Mouse (Mus musculus) MEL (cell line): ENCODE data around the gene Fam89a. TPM values are rescaled to one million over a fixed set of nuclear protein-coding genes. Genes with fewer than 3 reads are reported as not detected.

Experiments
- DNase-seq: peaks from one replicate; pipeline ENCODE4 v3.0.0; 2011; ENCODE audit warnings: low read depth, low spot score
- H3K27ac ChIP-seq: 2 replicates; pipeline ENCODE4 v1.5.1; 2012; ENCODE audit warnings: low read depth, mild to moderate bottlenecking, control low read depth, low read length, moderate library complexity; ENCODE audit not compliant: control insufficient read depth
- H3K27me3 ChIP-seq, 2 experiments: fragments of 150-350 bp in 1 of 2; sonication (generic) in 1 of 2; 2 replicates each; pipeline ENCODE4 v1.6.1; 2012; ENCODE audit warnings: low read length in 2 of 2, mild to moderate bottlenecking in 2 of 2, improper control_type of control experiment in 1 of 2, moderate library complexity in 1 of 2; ENCODE audit not compliant: insufficient read depth in 2 of 2, control insufficient read depth in 1 of 2
- H3K36me3 ChIP-seq, 2 experiments: 2 replicates each; pipeline ENCODE4 v1.6.1; 2012 to 2014; ENCODE audit warnings: low read length in 2 of 2, improper control_type of control experiment in 1 of 2, inconsistent platforms in 1 of 2, mild to moderate bottlenecking in 1 of 2; ENCODE audit not compliant: insufficient read depth in 2 of 2, control insufficient read depth in 1 of 2
- H3K4me1 ChIP-seq, 2 experiments: fragments of 150-350 bp in 1 of 2; sonication (generic) in 1 of 2; 2 replicates each; pipeline ENCODE4 v1.6.1; 2012; ENCODE audit warnings: low read length in 2 of 2, improper control_type of control experiment in 1 of 2, mild to moderate bottlenecking in 1 of 2; ENCODE audit not compliant: insufficient read depth in 2 of 2, control insufficient read depth in 1 of 2
- H3K4me3 ChIP-seq, 2 experiments: fragments of 150-350 bp in 1 of 2; sonication (generic) in 1 of 2; 2 replicates each; pipeline ENCODE4 v1.5.1; 2012; ENCODE audit warnings: low read depth in 2 of 2, low read length in 2 of 2, mild to moderate bottlenecking in 2 of 2, moderate library complexity in 2 of 2, control low read depth in 1 of 2, improper control_type of control experiment in 1 of 2; ENCODE audit not compliant: control insufficient read depth in 1 of 2, insufficient read depth in 1 of 2
- H3K79me2 ChIP-seq: 2 replicates; pipeline ENCODE4 v1.6.1; 2012; ENCODE audit warnings: mild to moderate bottlenecking, low read length, moderate library complexity; ENCODE audit not compliant: control insufficient read depth, poor library complexity, insufficient read depth
- H3K9ac ChIP-seq: 2 replicates; pipeline ENCODE4 v1.6.1; 2012; ENCODE audit warnings: low read depth, mild to moderate bottlenecking, control low read depth, low read length, moderate library complexity; ENCODE audit not compliant: control insufficient read depth, poor library complexity, severe bottlenecking
- H3K9me3 ChIP-seq: fragments of 150-350 bp; sonication (generic); replicated peaks from 2 replicates; pipeline ENCODE4 v1.6.1; 2012; ENCODE audit warnings: mild to moderate bottlenecking, low read length, improper control_type of control experiment, moderate library complexity; ENCODE audit not compliant: insufficient read depth
- CTCF ChIP-seq, 3 experiments: IDR thresholded peaks in 2 of 3; conservative IDR thresholded peaks in 1 of 3; 2 replicates each; pipeline ENCODE4 v1.5.1; 2011 to 2012; ENCODE audit warnings: low read length in 3 of 3, low read depth in 2 of 3, mild to moderate bottlenecking in 2 of 3, improper control_type of control experiment in 1 of 3, inconsistent platforms in 1 of 3, mixed read lengths in 1 of 3, moderate library complexity in 1 of 3; ENCODE audit not compliant: control insufficient read depth in 1 of 3, insufficient read depth in 1 of 3, poor library complexity in 1 of 3, severe bottlenecking in 1 of 3
- GATA1 ChIP-seq: IDR thresholded peaks from 2 replicates; pipeline ENCODE4 v1.6.1; 2011; ENCODE audit warnings: low read depth, low read length, improper control_type of control experiment
- HCFC1 ChIP-seq: IDR thresholded peaks from 2 replicates; pipeline ENCODE4 v1.6.1; 2012; ENCODE audit warnings: low read depth, mild to moderate bottlenecking, inconsistent platforms, low read length, improper control_type of control experiment, moderate library complexity
- MAFK ChIP-seq: IDR thresholded peaks from 2 replicates; pipeline ENCODE4 v1.6.1; 2011; ENCODE audit warnings: low read depth, mild to moderate bottlenecking, low read length, improper control_type of control experiment, borderline replicate concordance
- MAZ ChIP-seq: IDR thresholded peaks from 2 replicates; pipeline ENCODE4 v1.6.1; 2012; ENCODE audit warnings: low read depth, mild to moderate bottlenecking, inconsistent platforms, low read length, improper control_type of control experiment
- MXI1 ChIP-seq: IDR thresholded peaks from 2 replicates; pipeline ENCODE4 v1.6.1; 2011; ENCODE audit warnings: mild to moderate bottlenecking, low read depth, low read length, improper control_type of control experiment
- POLR2A ChIP-seq, 2 experiments: IDR thresholded peaks; 2 replicates each; pipeline ENCODE4 v1.6.1; 2011 to 2012; ENCODE audit warnings: low read length in 2 of 2, mild to moderate bottlenecking in 2 of 2, control low read depth in 1 of 2, improper control_type of control experiment in 1 of 2, low read depth in 1 of 2, moderate library complexity in 1 of 2; ENCODE audit not compliant: control insufficient read depth in 1 of 2, insufficient read depth in 1 of 2, poor library complexity in 1 of 2
- RAD21 ChIP-seq: IDR thresholded peaks from 2 replicates; pipeline ENCODE4 v1.6.1; 2011; ENCODE audit warnings: mild to moderate bottlenecking, low read depth, low read length, improper control_type of control experiment
- RCOR1 ChIP-seq: IDR thresholded peaks from 2 replicates; pipeline ENCODE4 v1.6.1; 2012; ENCODE audit warnings: low read depth, mild to moderate bottlenecking, inconsistent platforms, low read length, improper control_type of control experiment
- SIN3A ChIP-seq: IDR thresholded peaks from 2 replicates; pipeline ENCODE4 v1.6.1; 2012; ENCODE audit warnings: low read length, improper control_type of control experiment, inconsistent platforms
- SMC3 ChIP-seq: IDR thresholded peaks from 2 replicates; pipeline ENCODE4 v1.6.1; 2011; ENCODE audit warnings: low read depth, low read length, improper control_type of control experiment
- TAL1 ChIP-seq: IDR thresholded peaks from 2 replicates; pipeline ENCODE4 v1.6.1; 2012; ENCODE audit warnings: mild to moderate bottlenecking, inconsistent platforms, low read length, moderate library complexity, mixed read lengths
- UBTF ChIP-seq: IDR thresholded peaks from 2 replicates; pipeline ENCODE4 v1.6.1; 2012; ENCODE audit warnings: low read depth, mild to moderate bottlenecking, inconsistent platforms, low read length, improper control_type of control experiment, moderate library complexity, borderline replicate concordance; ENCODE audit not compliant: insufficient read depth
- USF1 ChIP-seq: IDR thresholded peaks from 2 replicates; pipeline ENCODE4 v1.6.1; 2014; ENCODE audit warnings: low read depth, mild to moderate bottlenecking, inconsistent platforms, low read length, improper control_type of control experiment, moderate library complexity
- ZC3H11A ChIP-seq: IDR thresholded peaks from 2 replicates; pipeline ENCODE4 v1.6.1; 2012; ENCODE audit warnings: low read depth, mild to moderate bottlenecking, inconsistent platforms, low read length, improper control_type of control experiment
- ZKSCAN1 ChIP-seq: IDR thresholded peaks from 2 replicates; pipeline ENCODE4 v1.6.1; 2012; ENCODE audit warnings: low read depth, mild to moderate bottlenecking, inconsistent platforms, low read length, improper control_type of control experiment, moderate library complexity
- polyA plus RNA-seq, 2 experiments: library from polyadenylated mRNA; stranded (reverse) in 1 of 2; unstranded in 1 of 2; fragments of >175 nt in 1 of 2; fragments of >200 nt in 1 of 2; gene quantifications; 2 replicates each; pipeline versions ENCODE4 v1.2.1 to v1.2.4; 2012; ENCODE audit warnings: low replicate concordance in 2 of 2, low read depth in 1 of 2; ENCODE audit not compliant: insufficient read length in 2 of 2, insufficient read depth in 1 of 2, missing spikeins in 1 of 2
- total RNA-seq: library from RNA; depleted of rRNA; stranded (reverse); fragments of 300-350 nt; gene quantifications from 2 replicates; pipeline ENCODE4 v1.2.3, GENCODE M21; 2012

The Fam89a gene
- total and polyA plus RNA-seq, 3 experiments, result 0.31 to 1.8 TPM; not detected in 1

GRCm38 (mm10) chr8:124720133-124720532, 31.5 kb downstream of the Fam89a start:
- Histone ChIP-seq H3K36me3 (peaks cover 3 to 14% of the 10 kb centered on the region in 2 experiments; a peak in 3 of 4 replicates), H3K4me3 (no peak overlapping the region), H3K27me3 (no peaks in the 10 kb centered on the region), H3K9ac (no peak overlapping the region), H3K79me2 (peaks cover 41% of the 10 kb centered on the region), H3K9me3 (no peaks in the 10 kb centered on the region), H3K4me1 (peaks cover 6 to 18% of the 10 kb centered on the region in 2 experiments), H3K27ac (no peak overlapping the region)
- TF ChIP-seq CTCF (IDR thresholded peaks at IDR 0.05 in 2 of 3, conservative IDR thresholded peaks at IDR 0.05 in 1 of 3; ENCODE audit: control insufficient read depth in 1 of 3, insufficient read depth in 1 of 3, low read depth in 2 of 3, low read length in 3 of 3, poor library complexity in 1 of 3, severe bottlenecking in 1 of 3) (peak in 1 of 3 experiments; percentile 18; a peak in 3 of 6 replicates), SIN3A (no peak), MXI1 (no peak), ZKSCAN1 (no peak), MAFK (no peak), TAL1 (no peak)
- peak; percentile 39 for DNase-seq

DNA sequence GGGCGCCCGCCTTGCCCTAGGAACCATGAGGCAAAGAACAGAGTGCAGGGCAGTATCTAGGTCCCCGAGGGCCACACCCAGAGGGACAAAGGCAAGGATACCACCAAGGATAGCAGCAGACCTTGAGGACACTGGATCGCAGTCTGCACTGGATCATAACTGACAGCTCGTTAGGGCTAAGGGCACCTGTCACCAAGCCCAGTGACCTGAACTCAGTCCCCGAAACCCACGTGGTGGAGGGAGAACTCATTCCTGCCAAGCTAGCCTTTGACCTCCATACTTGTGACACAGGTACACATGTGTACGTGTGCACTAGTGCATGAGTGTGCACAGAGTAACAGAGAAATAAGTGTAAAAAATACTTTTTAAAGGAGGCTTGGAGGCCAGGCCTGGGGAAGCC, 35.9 kb downstream of the Fam89a start:
- Histone ChIP-seq H3K9ac (no peak overlapping the region), H3K4me3 (no peak overlapping the region), H3K79me2 (peaks cover 11% of the 10 kb centered on the region), H3K27ac (no peak overlapping the region), H3K9me3 (no peaks in the 10 kb centered on the region), H3K27me3 (no peaks in the 10 kb centered on the region), H3K36me3 (peaks cover 3 to 4% of the 10 kb centered on the region in 2 experiments), H3K4me1 (peaks cover 5 to 7% of the 10 kb centered on the region in 2 experiments)
- no peak for DNase-seq
- TF ChIP-seq SMC3 (no peak), RCOR1 (no peak), MAFK (no peak), UBTF (no peak), CTCF (IDR thresholded peaks at IDR 0.05 in 2 of 3, conservative IDR thresholded peaks at IDR 0.05 in 1 of 3; ENCODE audit: control insufficient read depth in 1 of 3, insufficient read depth in 1 of 3, low read depth in 2 of 3, low read length in 3 of 3, poor library complexity in 1 of 3, severe bottlenecking in 1 of 3) (no peak), MXI1 (no peak), RAD21 (no peak), GATA1 (no peak), SIN3A (no peak), POLR2A (IDR thresholded peaks at IDR 0.05; ENCODE audit: control insufficient read depth in 1 of 2, insufficient read depth in 1 of 2, low read depth in 1 of 2, low read length in 2 of 2, poor library complexity in 1 of 2) (no peak), ZC3H11A (no peak), MAZ (no peak), USF1 (no peak), HCFC1 (no peak)
